Mouse (Mus musculus) adrenal gland, postnatal 36 days (tissue): ENCODE data around the gene Cyp2w1. TPM values are rescaled to one million over a fixed set of nuclear protein-coding genes. Genes with fewer than 3 reads are reported as not detected.
"Not testable (repeated sequence)": the region's sequence is repeated elsewhere in the genome, so short reads cannot be mapped to it uniquely, and the experiment has no call there.

Experiments
- DNase-seq, 2 experiments: peaks; one replicate each; pipeline ENCODE4 v3.0.0; 2021; ENCODE audit warnings: mixed read lengths in 1 of 2
- total RNA-seq, 2 experiments: library from RNA; stranded (reverse); gene quantifications; 2 replicates each; pipeline ENCODE4 v1.2.3; 2021

Cyp2w1 gene
- total RNA-seq, 2 experiments from 2014 or later, result not detected

- DNase-seq, result no peak
These were observed 19.7 kb upstream of the Cyp2w1 start for GRCm38 (mm10) chr5:139332590-139333272.

GRCm38 (mm10) chr5:139333301-139334013 is 19.0 kb upstream of the Cyp2w1 start:
- DNase-seq, result no peak

- not testable (repeated sequence) for DNase-seq
These were observed 18.0 kb upstream of the Cyp2w1 start for GRCm38 (mm10) chr5:139334394-139334793.

GRCm38 (mm10) chr5:139335634-139336033 is 16.8 kb upstream of the Cyp2w1 start:
- DNase-seq, result no peak

GRCm38 (mm10) chr5:139337826-139338370 is 14.5 kb upstream of the Cyp2w1 start:
- no peak for DNase-seq

GRCm38 (mm10) chr5:139338403-139338802 is 14.0 kb upstream of the Cyp2w1 start:
- DNase-seq, result no peak

- no peak for DNase-seq
These were observed 13.5 kb upstream of the Cyp2w1 start for GRCm38 (mm10) chr5:139338891-139339290.

- DNase-seq, result peak; percentile 80 to 89
These were observed 8.3 kb upstream of the Cyp2w1 start for GRCm38 (mm10) chr5:139344021-139344686.

GRCm38 (mm10) chr5:139344687-139345363 is 7.6 kb upstream of the Cyp2w1 start:
- DNase-seq, result peak; percentile 97 to 98

- no peak for DNase-seq
These were observed 7.1 kb upstream of the Cyp2w1 start for GRCm38 (mm10) chr5:139345364-139345714.

- DNase-seq, result no peak
These were observed 5.2 kb upstream of the Cyp2w1 start for GRCm38 (mm10) chr5:139347225-139347624.

GRCm38 (mm10) chr5:139349713-139350112 is 2.7 kb upstream of the Cyp2w1 start:
- no peak for DNase-seq

GRCm38 (mm10) chr5:139351134-139351533 is 1.3 kb upstream of the Cyp2w1 start, which contains the start of gene Cox19:
Cox19 (minus strand) TSS chr5:139351418.
- DNase-seq, result no peak

- no peak for DNase-seq
These were observed 789 bp upstream of the Cyp2w1 start for GRCm38 (mm10) chr5:139351628-139352027.

- DNase-seq, result peak in 1 of 2 experiments; percentile 41
These were observed 1.1 kb downstream of the Cyp2w1 start for GRCm38 (mm10) chr5:139353496-139353895.

GRCm38 (mm10) chr5:139353946-139354345 is 1.5 kb downstream of the Cyp2w1 start:
- DNase-seq, result no peak

- peak; percentile 88 to 91 for DNase-seq
These were observed 2.9 kb downstream of the Cyp2w1 start for GRCm38 (mm10) chr5:139355235-139355772.

- peak; percentile 38 to 61 for DNase-seq
These were observed 6.2 kb downstream of the Cyp2w1 start for GRCm38 (mm10) chr5:139358653-139359052.

- no peak for DNase-seq
These were observed 6.8 kb downstream of the Cyp2w1 start for GRCm38 (mm10) chr5:139359244-139359643.

GRCm38 (mm10) chr5:139363858-139364257 is 11.4 kb downstream of the Cyp2w1 start:
- no peak for DNase-seq

GRCm38 (mm10) chr5:139364260-139364910 is 12.0 kb downstream of the Cyp2w1 start:
- DNase-seq, result peak; percentile 88 to 89
